Mouse (Mus musculus) yolk sac, embryonic 10.5 days (tissue): ENCODE measurements around the gene Syt1.

Experiments used
- DNase-seq: peaks from one replicate; pipeline ENCODE4 v3.0.0-alpha.2; 2017; ENCODE audit warnings: low spot score

Gene Syt1

DNA sequence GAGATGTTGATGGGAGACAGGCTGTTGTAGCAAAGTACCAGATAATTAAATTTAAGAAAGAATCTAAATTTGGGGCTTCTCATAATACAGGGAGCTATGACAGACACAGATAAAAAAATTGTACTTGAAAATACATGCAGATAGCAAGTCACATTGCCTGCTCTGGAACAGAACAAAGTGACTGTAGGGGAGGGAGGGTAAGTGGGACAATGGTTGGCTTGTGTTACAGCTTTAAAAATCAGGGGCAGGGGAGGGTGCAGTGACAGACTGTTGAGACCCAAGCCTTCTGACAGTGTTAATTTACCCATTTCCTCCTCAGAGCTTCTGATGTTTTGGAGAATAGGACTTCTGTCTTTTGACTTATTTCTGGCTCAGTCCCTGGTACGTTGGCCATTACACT is 126.3 kb downstream of the Syt1 start:
- DNase-seq = no peak

DNA sequence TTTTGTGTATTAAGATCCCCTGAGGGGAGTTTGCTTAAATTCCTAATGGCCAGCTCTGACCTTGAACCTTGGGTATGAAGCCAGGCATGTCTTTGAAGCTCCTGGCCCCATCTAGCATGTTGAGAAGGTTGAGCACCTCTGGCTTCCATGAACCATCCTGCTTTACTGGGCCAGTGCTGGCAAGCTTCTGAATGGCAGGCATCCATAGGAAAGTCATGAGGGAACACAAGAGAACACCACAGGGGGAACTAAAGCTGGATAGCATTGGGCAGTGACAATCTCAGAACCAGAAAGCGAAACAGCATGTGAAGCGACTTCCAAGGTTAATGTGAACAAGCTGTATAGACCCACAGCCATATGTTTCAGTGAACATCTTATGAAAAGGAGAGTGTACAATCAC is 130.4 kb downstream of the Syt1 start:
- DNase-seq = no peak

DNA sequence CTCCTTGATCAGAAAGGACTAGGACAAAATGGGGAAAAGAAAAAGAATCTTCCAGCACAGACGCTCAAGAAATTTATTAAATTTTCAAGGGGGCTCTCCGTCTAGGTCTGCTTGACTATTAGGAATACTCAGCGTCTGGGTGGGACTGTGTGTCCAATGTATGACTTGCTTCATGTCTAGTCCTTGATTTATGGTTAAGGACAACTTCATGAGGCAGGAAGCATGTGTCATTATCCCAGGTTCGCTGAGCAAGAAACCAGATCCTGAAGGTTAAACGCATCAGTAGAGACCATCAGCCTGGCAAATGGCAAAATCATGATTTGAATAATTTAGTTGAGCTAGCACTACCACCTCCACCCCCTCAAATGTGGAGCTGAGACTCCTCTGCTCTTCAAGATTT is 135.1 kb downstream of the Syt1 start:
- DNase-seq = no peak

DNA sequence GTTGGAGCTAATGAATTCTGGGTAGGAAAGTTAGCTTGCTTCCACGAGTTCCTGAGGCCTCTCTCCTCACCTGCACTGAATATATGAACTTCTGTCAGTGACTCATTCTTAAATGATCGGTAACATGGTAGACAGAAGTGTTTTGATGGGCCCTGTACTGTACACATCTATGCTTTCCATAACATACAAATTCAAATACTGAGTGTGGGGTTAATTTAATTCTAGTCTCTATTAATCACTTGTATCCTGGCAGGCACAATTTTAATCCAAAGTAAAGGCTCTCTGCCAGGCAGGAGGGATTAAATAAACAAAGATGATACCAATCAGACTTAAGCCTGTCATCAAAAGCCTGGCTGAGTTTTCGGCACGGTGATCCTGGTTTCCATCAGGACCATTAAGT is 136.1 kb downstream of the Syt1 start:
- no peak for DNase-seq

DNA sequence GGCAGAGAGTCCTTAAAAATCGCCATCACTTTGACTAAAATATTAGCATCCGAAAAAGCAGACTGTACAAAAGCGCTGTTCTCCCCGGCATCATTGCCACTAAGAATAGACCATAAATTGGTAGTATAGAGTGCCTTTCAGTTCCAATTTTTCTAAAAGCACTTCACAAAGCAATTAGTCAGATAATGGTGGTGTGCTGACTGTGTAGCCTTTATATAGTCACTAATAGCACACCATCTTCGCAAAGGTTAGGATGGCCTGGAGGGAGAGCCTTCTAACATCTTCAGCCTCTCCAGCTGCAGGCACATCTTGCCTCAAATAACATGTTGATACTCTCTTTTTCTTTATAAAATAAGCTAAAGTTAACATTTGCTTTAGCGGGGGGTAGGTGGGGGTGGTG is 138.4 kb downstream of the Syt1 start:
- DNase-seq = no peak

DNA sequence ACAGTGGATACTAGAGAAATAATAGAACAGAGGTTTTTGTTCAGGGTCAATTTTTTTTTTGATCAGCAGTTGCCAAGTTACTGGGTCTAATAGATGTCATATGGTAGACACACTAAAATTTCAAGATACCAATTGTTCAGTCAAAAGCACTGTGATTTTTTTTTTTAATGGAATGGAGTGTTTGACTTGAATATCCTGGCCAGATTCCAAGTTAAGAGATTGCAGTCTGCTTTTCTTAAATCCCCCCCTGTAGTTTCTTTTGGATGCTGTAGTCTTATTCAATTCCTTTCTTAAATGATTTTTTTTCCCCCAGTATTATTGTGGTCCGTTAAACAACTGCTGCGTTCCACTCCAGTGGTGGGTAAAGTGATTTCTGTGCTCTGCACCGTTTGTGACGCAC is 140.2 kb downstream of the Syt1 start:
- no peak for DNase-seq

DNA sequence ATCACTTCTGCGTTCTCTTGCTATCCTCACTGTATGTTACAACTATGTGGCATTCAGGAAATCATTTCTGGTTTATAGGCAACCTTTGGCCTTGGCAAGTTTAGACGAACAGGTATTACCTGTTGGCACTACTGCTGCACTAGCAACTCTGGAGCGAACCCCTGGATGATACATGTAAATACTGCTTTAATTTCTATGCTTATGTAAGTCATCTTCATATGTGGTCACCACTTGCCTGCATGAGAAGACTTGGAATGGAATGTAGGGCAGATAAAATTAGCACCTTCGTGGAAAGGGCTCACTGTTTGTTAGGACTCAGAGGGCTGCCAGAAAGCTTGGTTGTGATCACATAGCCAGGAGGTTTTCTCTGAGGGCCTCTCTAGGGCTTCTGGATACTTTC is 142.6 kb downstream of the Syt1 start:
- DNase-seq = no peak

DNA sequence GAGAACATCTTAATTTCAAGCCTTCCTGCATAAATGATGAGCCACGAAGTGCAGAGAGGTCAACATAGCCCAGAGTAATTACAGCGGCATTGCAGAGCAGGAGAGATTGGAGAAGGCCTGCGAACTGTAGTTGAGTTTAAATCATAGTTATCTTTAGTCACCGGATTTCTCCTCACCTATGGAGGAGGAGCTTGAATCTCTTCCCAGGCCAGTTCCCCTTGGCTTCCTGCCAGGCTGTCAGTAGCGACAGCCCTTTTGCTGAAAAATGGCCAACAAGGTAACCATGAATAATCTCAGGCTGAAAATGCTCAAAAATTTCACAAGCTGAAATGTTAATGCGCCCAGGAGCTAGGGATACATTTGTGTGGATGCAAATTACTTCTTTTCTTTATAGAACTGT is 143.6 kb downstream of the Syt1 start:
- no peak for DNase-seq

DNA sequence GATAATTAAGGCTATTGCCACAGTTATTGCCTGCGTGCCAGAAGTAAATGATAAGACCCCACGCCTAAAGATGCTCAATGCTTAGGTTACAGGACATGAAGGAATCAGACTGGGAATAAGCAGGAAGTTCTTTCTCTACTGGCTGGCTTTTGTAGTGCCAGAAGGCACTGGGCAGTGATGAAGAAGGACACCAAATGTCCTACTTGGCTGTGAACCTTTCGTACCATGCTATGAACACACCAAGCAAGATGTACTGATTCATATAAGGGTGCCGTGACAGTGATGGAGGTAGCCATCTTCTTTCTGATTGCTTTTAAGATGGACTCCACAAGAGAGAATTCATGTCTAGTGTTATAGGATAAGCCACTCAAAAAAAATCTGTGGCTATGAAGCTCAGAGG is 145.2 kb downstream of the Syt1 start:
- no peak for DNase-seq

DNA sequence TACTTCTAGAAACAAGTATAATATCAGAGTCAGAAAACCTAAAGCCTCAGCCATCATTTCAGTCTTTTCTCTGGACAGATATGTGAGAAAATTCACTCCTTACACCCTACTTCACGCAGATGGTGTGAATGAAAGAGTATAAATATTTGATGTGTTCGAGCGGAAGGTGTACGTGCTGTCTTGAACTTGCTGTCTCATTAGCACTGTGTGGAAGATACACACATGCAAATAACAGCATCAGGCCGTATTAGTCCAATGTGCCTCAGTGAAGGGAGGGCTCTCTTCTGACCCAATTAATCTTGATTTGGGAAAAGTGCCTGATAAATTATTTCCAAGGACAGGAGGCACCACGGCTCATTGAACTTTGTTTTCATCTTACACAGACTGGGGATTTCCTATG is 154.8 kb downstream of the Syt1 start:
- no peak for DNase-seq

DNA sequence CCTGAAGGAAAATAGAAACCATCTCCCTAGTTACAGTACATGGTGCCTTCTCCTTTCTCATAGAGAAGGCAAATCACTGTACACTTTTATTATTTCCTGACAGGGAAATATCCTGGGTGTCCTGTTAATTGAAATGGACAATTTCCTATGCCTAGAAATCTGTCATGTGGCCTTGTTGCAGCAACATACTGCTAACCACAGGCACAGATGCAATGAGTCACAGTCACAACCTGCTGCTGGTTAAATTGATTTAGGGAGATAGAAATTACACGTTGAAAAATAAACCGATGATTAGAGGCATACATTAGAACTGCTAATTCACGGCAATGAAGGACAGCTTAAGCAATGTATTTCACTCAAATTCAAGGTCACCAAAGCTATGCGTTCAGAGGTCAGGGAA is 158.0 kb downstream of the Syt1 start:
- DNase-seq = no peak

DNA sequence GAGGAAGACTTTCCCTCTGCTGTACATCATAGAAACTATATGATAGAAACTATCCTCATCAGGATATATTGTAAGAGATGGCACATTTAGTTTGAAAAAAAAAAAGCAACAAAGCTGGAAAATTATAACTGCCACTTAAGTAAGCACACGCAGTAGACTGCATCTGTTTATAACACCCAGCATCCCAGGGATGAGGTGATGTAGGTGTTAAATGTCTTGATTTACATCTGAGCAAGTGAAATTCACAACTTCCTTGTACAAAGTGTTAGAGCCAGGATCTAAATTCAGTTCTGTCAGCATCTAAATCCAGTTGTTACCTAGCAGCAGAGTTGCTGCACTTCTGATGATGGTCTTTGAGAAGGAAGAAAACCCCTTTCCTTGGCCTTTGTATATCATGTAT is 173.3 kb downstream of the Syt1 start:
- DNase-seq = no peak

DNA sequence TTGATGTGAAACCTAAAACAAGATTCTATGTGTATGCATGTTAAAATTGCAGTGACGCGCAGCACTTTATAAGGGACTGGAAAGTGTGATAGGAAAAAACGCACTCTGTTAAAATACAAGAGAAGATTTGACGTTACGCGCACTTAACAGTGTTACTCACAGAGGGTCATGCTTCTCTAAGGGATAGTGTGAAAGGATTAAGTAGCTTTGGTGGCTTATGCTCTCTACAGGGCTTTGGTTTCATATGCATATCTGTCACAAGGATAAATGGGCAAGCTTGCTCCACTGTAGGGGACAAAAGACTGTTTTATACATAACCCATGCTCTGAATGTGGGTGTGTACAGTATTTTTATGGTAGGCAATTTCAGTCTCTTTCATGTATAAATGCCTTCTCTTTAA is 178.5 kb downstream of the Syt1 start:
- no peak for DNase-seq

DNA sequence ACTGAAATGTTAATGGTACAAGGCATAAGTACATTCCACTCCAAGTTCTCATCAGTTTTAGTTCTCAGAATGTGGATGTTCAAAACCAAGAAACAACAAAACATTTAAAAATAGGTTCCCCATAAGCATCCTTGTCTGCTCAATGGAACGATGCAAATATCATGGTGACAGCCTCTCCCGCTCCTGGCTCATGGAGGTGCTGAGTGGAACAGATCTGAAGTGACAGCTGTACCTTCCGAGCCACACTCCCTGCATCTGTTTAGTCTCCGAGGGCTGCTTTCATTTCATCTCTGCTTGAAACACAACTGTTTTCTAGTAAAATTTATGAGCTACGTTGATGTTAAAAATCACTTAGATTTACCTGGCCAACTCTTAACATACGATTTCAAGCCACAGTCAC is 179.0 kb downstream of the Syt1 start:
- no peak for DNase-seq

DNA sequence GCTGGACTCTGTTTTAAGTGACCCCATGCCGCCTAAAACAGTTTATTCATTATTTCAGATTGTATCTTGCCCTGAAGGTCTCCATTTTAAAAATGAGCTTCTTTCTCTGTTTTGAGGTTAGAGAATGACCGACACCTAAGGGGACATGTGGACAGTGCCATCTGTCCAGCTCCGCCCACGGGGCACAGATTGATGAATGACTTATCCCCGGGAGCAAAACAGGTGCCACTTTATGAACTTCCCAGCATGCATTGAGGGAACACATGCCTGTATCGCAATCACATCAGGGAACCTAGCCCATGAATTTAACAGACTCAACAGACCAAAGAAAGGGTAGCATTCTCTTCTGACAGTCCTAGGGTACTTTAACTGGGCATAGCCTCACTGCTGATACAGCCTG is 188.5 kb downstream of the Syt1 start:
- DNase-seq = no peak

DNA sequence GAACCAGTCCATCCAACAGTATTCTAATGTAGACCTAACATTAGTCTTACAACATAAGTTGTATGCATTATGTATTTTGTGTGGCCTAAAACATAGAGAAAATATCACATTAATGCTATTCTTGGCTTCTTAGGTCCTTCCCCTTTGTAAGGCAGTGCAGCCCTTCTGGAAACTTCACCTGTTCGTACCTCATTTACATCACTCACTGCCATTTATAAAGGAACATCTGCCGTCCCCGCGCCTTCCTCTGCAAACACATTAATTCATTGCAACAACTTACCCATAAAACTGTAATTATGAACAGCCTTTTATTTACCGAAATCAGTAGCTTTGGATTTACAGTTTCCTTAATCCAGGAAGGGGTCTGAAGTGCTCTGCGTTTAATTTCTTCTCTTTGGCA is 195.4 kb downstream of the Syt1 start:
- DNase-seq = no peak

DNA sequence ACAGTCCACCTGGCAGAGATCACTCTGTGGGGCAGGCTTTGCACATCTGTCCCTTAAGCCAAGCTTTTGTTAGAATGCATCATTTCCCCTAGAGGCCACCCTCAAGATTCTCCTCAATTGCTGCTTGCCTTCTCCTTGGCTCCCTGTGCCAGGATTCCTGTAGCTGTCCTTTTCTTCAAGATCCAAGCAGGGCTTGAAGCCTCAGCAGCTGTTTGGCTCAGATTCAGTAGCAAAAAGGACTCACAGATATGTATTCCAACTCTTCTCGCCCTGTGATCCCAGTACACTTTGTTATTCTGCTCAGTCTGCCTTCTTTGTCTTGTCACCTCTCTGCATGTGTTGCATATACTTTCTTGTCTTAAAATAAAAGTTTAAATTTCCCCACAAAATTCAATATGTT is 206.4 kb downstream of the Syt1 start:
- DNase-seq = no peak

DNA sequence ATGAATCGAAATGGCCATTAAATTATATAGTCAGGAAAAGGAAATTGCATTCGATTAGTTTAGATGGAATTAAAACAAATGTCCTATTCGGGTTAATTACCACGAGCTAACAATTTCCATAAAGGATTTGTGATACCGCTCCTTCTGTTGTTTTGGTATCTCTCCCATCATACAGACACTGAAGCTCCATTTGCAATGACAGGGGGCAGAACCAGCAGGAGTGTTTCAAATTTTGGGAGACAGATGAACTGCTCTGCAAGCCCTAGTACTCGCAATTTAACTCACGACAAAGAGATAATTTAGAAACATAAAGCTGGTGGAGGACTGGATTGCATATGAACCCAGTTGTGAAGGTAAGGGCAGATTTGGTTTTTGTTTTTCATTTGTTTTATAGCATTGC is 210.0 kb downstream of the Syt1 start:
- no peak for DNase-seq

DNA sequence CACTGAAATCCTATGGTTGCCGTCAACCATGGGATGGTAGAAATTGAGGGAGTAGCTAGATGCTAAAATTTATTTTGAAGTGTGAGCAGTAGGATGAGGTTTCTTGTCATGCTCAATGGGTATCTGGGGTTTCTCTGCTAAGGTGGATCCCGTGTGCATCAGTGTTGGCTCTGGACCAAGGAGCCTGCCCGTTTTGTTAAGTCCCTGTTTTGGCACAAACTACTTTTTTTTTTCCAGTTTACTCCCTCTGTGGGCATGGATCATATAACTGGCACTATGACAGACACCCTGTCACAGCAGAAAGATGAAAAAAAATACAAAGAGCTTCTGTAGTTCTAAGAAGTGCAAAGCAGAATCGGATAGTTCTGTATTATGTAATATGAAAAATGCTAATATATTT is 212.0 kb downstream of the Syt1 start:
- DNase-seq = no peak

DNA sequence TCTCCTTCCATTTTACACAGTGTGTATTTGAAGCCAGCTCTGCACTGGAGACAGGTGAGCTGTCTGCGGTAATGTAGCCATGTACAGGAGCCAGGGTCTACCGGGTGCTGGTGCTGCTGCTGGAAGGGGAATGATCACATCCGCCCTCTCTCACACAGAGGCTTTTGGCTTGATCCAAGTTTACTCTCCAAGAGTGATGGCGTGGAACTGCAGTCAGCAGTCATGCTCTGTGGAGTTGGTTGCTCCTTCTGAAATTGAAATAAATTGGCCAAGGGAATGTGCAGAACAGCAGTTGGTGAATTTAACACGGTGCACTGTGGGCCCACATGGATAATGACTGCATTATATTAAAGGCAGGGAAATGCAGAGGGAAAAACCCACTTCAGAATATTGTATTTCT is 228.0 kb downstream of the Syt1 start:
- DNase-seq = no peak

DNA sequence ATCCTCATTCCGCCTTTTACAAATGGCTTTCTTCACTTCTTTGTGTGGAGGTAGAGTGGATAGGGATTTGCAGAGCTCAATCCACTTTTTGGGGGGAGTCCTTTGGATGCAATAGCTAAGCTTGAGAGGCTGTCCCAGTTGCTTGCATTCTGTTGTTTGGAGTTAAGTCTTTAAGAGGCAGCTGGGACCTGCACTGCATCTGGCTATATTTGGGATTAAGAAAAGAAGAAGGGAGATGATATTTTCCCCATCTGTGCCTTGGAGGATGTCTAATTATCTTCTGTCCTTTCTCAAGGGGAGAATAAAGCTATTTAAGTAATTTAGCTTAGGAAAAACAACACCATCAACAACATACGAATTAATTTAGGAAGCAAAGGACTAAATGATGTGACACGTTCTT is 230.2 kb downstream of the Syt1 start:
- DNase-seq = no peak

DNA sequence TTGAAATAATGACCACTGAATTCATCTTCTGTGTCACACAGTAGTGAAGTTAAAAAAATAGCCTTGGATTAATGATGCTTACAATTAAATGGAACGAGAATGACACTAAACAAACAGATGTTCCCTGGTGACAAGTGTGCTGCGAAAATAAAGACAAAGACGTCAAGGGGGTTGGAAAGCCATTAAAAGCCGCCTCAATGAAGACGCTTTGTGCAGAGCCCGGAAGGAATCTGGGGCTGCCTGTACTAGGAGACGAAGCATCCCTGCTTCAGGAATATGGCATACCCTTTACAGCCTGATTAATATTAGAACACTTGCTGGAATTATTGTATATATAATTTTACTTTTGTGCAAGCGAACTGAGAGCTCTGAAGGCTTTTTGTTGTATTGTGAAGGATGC is 234.0 kb downstream of the Syt1 start:
- no peak for DNase-seq

DNA sequence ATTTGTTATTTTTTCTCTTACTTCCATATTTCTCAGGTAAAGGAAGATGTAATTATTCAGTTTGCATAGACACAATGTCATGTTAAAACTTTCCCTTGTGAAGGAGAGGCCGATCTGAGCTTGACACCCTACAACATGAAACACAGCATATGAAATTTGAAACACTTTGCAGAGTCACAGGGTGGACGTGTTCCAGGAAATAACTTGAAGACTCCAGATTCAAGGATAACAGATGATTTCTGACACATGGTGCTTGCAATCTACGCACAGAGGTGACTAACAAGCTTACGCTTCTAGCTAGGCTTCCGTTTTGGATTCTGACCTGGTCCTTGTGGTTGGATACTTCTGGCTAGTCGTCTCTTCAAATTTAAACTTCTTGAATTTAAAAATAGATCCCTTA is 239.7 kb downstream of the Syt1 start:
- DNase-seq = no peak

DNA sequence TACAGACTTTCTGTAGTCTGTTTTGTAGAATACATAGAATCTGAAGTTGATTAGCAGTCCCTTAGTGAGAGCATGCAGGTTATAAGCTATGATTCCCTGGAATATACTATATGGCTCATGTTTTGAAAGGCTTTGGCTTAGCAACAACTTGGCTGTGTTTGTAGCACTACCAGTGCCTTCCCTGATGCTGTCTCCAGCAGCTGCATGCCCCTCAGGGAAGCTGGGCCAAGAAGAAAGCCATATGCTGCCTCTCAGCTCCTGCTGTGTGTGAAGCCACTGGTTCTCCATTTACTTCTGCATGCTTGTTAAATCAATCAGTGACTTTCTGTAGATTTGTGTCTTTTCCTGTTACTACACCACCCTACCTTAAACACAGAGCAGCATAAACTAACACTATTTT is 245.2 kb downstream of the Syt1 start:
- DNase-seq = no peak

DNA sequence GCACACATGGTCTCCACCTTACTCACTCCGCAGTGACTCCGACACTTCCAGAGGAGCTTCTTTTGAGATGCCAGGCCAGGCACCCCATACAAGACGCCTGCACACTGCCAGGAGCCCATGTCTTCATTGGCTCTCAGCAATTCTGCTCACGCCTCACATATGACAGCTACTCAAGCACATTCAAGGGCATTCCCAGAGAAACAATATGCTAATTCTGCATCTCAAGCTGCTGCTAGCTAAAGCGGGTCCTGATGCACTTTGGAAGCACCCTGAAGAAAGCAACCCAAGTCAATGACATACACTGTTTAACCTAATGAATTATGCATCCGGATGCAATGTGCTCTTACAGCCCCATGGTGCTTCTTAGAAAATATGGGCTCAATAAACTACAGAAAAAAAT is 247.1 kb downstream of the Syt1 start:
- DNase-seq = no peak

DNA sequence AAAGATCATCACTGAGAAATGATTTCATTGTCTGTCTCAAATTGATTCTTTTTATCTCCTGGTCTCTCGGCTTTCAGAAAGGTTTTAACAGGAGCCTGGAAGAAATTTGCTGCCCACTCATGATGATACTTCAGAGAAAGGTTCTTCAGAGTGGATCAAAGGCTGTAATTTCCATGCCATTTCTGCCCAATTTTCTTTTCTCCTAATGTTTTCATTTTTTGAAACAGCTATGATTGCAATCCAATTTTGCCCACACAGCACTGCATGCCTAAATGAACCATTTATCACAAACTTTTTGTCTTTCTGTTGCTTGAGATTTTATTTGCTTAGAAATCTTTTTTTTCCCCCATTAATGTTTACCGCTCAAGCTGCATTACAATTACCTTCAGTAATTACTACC is 257.5 kb downstream of the Syt1 start:
- DNase-seq = no peak
